Mouse (Mus musculus): Measurements from ENCODE around the gene Zscan21. TPM values are rescaled to one million over a fixed set of nuclear protein-coding genes. Genes with fewer than 3 reads are reported as not detected.

The Zscan21 gene
- 14.6 and 16.8 TPM in 2 replicates for polyA plus RNA-seq (2015; fragmentation: Nextera tagmentation; extraction: Ambion mirVana)

DNA sequence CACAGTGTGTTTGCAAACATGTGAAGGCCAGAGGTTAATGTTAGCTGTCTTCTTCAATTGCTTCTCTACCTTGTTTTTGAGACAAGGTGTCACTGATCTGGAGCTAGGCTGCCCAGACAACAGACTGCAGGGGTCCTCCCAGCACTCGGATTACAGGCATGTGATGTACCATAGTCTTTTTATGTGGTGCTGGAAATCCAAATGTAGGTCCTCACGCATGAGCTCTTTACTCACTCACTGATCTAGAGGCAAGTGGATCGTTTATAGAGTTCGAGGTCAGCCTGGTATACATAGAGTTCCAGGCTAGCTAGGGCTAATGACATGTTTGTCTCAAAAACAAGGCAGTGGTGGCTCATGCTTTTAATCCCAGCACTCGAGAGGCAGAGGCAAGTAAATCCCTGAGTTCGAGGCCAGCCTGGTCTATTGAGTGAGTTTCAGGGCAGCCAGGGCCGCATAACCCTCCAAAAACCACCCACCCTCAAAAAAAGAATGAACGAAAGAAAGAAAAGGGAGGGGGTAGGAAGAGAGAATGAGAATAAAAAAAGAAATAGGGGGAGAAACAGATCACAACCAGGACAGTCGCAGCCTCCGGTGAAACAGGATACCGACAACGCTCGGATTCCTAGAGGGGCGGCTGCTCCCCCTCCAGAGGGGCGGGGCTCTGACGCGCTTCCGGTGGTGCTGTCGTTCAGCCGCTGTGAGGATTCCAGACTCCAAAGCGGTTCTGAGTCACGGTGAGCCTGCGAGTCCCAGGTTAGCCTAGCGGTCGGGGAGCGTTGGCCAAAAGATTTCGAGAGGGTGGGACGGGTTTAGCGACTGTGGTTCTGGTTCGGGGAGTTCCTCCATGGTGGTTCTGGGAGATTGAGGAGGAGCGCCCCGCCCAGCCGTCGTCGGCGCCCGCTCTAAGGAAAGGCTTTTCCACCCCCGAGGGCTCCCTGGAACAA lies at the start of gene Zscan21:
TSS of gene Zscan21 (plus strand) at position 649 of the 944 bp plus-strand sequence.
- H3K27me3 ChIP-seq = no peaks in the 10 kb centered on the region
- peaks cover 14% of the 10 kb centered on the region for H3K36me3 ChIP-seq (replicated peaks)
- peaks cover 33% of the 10 kb centered on the region for H3K4me1 ChIP-seq (replicated peaks)
- H3K4me2 ChIP-seq = peak within 1 kb of the TSS; percentile 75
- peak within 1 kb of the TSS; percentile 85 for H3K4me3 ChIP-seq (replicated peaks)
- peak within 1 kb of the TSS; percentile 95 for H3K27ac ChIP-seq (replicated peaks)
- no peaks in the 10 kb centered on the region for H3K9me3 ChIP-seq (replicated peaks)
- ATAC-seq (ENCODE audit: insufficient read depth) = peak; percentile 95
- peak within 1 kb of the TSS; percentile 73 for H3K9ac ChIP-seq
- 7% methylated on average over 38 of the region's 38 CpGs for WGBS (ENCODE audit: insufficient replicate concordance)

DNA sequence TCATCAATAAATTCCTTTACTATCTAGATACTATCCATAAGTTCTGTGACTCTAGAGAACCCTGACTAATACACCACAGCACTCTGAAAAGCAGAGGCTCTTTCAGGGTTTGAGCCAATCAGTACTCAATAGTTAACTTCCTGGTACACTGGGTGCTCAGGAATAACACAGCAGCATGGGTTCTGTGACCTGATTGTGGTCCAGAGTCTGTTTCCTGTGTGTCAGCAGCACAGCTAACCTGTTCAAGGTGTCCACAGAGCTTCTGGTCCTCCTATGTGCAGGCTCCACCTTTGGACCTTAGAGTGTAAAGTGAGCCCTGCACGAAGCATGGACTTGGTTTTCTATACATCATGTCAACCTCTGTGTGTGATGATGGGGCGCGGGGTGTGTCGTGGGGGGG lies 42.9 kb upstream of the Zscan21 start:
- Histone ChIP-seq H3K27me3 (no peaks in the 10 kb centered on the region), H3K4me3 (replicated peaks) (no peak overlapping the region), H3K9me3 (replicated peaks) (no peaks in the 10 kb centered on the region), H3K4me2 (no peak overlapping the region), H3K9ac (no peak overlapping the region), H3K4me1 (replicated peaks) (no peaks in the 10 kb centered on the region), H3K27ac (replicated peaks) (no peak overlapping the region), H3K36me3 (replicated peaks) (no peaks in the 10 kb centered on the region)
- no peak for ATAC-seq (ENCODE audit: insufficient read depth)
- 70% methylated on average over 4 of the region's 4 CpGs for WGBS (ENCODE audit: insufficient replicate concordance)

GRCm38 (mm10) chr5:138075684-138076083 lies 41.0 kb upstream of the Zscan21 start:
- Histone ChIP-seq H3K9me3 (replicated peaks) (no peaks in the 10 kb centered on the region), H3K9ac (no peak overlapping the region), H3K4me1 (replicated peaks) (no peaks in the 10 kb centered on the region), H3K4me2 (no peak overlapping the region), H3K36me3 (replicated peaks) (no peaks in the 10 kb centered on the region), H3K27ac (replicated peaks) (no peak overlapping the region), H3K4me3 (replicated peaks) (no peak overlapping the region), H3K27me3 (no peaks in the 10 kb centered on the region)
- 50% methylated on average over 3 of the region's 3 CpGs for WGBS (ENCODE audit: insufficient replicate concordance)
- ATAC-seq (ENCODE audit: insufficient read depth) = no peak

DNA sequence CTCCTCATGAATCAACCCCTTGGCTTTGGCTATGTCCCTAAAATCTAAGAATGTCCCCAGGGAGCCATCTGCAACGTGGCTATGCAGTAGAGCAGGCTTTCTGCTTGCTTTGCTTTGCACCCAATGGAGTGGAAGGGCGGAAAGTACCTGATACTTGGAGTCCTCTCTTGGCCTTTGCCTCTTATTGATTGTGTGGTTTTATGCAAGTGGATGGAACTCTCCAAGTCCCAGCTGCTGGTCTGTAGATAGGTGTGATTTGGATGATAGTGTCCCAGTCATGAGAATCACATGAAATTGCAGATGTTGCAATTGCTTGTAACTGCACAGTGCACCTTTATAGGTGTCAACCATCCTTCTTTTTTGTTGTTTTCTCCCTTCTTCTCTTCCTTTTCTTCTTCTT lies 40.6 kb upstream of the Zscan21 start:
- H3K9me3 ChIP-seq (replicated peaks) = no peaks in the 10 kb centered on the region
- H3K36me3 ChIP-seq (replicated peaks) = no peaks in the 10 kb centered on the region
- no peaks in the 10 kb centered on the region for H3K4me1 ChIP-seq (replicated peaks)
- H3K4me2 ChIP-seq = no peak overlapping the region
- WGBS (ENCODE audit: insufficient replicate concordance) = 35% methylated on average over 2 of the region's 2 CpGs
- H3K4me3 ChIP-seq (replicated peaks) = no peak overlapping the region
- H3K9ac ChIP-seq = no peak overlapping the region
- no peak overlapping the region for H3K27ac ChIP-seq (replicated peaks)
- no peak for ATAC-seq (ENCODE audit: insufficient read depth)
- H3K27me3 ChIP-seq = no peaks in the 10 kb centered on the region

DNA sequence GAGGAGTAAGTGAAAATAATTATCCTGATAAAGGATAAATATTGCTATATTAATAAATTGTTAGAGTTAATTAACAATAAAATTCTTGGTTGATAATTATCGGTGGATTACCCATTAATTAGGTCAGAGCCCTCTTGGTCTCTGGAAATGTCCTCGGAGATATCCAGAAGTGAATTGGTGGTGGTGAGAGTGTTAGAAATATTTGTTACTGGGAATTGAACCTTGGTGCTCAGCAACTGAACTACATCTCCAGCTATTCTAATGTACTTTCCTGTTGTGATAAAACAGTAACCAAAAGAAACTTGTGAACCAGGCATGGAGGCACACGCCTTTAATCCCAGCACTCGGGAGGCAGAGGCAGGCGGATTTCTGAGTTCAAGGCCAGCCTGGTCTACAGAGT lies 36.2 kb upstream of the Zscan21 start:
- H3K9me3 ChIP-seq (replicated peaks) = no peaks in the 10 kb centered on the region
- H3K4me1 ChIP-seq (replicated peaks) = peaks cover 13% of the 10 kb centered on the region
- H3K4me3 ChIP-seq (replicated peaks) = no peak overlapping the region
- no peak for ATAC-seq (ENCODE audit: insufficient read depth)
- no peak overlapping the region for H3K27ac ChIP-seq (replicated peaks)
- H3K9ac ChIP-seq = no peak overlapping the region
- H3K4me2 ChIP-seq = no peak overlapping the region
- no peaks in the 10 kb centered on the region for H3K36me3 ChIP-seq (replicated peaks)
- 72% methylated on average over 5 of the region's 5 CpGs for WGBS (ENCODE audit: insufficient replicate concordance)
- no peaks in the 10 kb centered on the region for H3K27me3 ChIP-seq

- ATAC-seq (ENCODE audit: insufficient read depth) = no peak
- Histone ChIP-seq H3K4me2 (no peak overlapping the region), H3K4me1 (replicated peaks) (peaks cover 20% of the 10 kb centered on the region), H3K4me3 (replicated peaks) (no peak overlapping the region), H3K36me3 (replicated peaks) (no peaks in the 10 kb centered on the region), H3K9ac (no peak overlapping the region), H3K27ac (replicated peaks) (no peak overlapping the region), H3K9me3 (replicated peaks) (no peaks in the 10 kb centered on the region), H3K27me3 (no peaks in the 10 kb centered on the region)
- WGBS (ENCODE audit: insufficient replicate concordance) = 75% methylated on average over 9 of the region's 9 CpGs
Observed at GRCm38 (mm10) chr5:138081446-138081845, 35.3 kb upstream of the Zscan21 start.

DNA sequence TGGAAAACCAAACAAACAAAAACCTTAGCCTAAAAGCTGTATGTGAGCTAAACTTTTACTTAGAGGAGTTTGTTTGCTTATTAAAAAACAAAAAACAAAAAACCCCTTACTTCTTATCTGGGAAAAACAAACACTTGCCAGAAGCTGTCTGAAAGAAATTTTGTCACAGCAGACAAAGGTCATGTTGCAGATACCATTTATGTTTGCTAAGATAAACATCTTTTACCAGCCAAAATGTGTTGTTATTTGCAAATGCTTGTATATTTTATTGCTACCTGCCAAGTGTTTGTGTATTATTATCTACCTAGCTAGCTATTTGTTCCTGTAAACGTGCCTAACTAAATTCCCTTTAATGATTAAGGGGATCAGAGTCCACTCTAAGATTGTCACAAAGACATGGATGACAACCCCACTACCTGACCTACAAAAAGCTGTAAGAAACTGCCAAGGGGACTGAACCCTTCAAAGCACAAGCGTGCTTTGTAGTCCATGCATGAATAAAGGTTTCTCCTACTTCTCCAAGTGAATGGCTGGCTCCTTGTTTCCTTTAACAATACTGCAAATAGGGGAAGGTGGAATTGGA lies 33.3 kb upstream of the Zscan21 start:
- 57% methylated on average over 2 of the region's 2 CpGs for WGBS (ENCODE audit: insufficient replicate concordance)
- peaks cover 13% of the 10 kb centered on the region; the same call in 1 of the 2 replicates for H3K36me3 ChIP-seq (replicated peaks)
- H3K4me1 ChIP-seq (replicated peaks) = peaks cover 40% of the 10 kb centered on the region
- H3K9me3 ChIP-seq (replicated peaks) = no peaks in the 10 kb centered on the region
- peak overlapping the region; percentile 87 for H3K27ac ChIP-seq (replicated peaks)
- ATAC-seq (ENCODE audit: insufficient read depth) = no peak
- no peak overlapping the region for H3K9ac ChIP-seq
- no peak overlapping the region for H3K4me2 ChIP-seq
- H3K4me3 ChIP-seq (replicated peaks) = no peak overlapping the region
- H3K27me3 ChIP-seq = no peaks in the 10 kb centered on the region

DNA sequence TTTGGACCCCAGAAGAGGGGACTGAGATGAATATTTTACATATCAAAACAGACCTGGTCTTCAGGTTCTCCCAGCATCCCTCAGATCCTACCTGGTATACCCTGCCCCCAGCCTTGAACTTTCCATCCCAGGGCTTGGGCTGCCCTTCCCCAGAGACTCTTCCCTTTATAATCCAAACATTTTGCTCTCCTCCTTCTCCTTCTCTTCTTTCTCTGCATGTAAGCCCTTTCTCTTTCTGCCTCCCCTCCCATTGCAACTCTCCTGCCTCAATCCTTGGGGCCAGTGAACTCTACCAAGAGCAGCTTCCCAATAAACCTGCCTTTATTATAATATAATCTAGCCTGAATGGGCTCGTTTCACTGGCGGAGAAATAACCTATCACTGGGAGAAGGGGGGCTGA lies 32.8 kb upstream of the Zscan21 start:
- no peak for ATAC-seq (ENCODE audit: insufficient read depth)
- 77% methylated on average over 2 of the region's 2 CpGs for WGBS (ENCODE audit: insufficient replicate concordance)
- H3K9me3 ChIP-seq (replicated peaks) = no peaks in the 10 kb centered on the region
- H3K27ac ChIP-seq (replicated peaks) = peak overlapping the region; percentile 87
- no peak overlapping the region for H3K4me3 ChIP-seq (replicated peaks)
- no peaks in the 10 kb centered on the region for H3K27me3 ChIP-seq
- H3K9ac ChIP-seq = no peak overlapping the region
- peaks cover 13% of the 10 kb centered on the region; the same call in 1 of the 2 replicates for H3K36me3 ChIP-seq (replicated peaks)
- no peak overlapping the region; the same call in 1 of the 2 replicates for H3K4me2 ChIP-seq
- H3K4me1 ChIP-seq (replicated peaks) = peaks cover 45% of the 10 kb centered on the region

- H3K27ac ChIP-seq (replicated peaks) = peak overlapping the region; percentile 87
- 13% methylated on average over 2 of the region's 2 CpGs for WGBS (ENCODE audit: insufficient replicate concordance)
- H3K27me3 ChIP-seq = no peaks in the 10 kb centered on the region
- H3K9ac ChIP-seq = peak overlapping the region; percentile 98
- ATAC-seq (ENCODE audit: insufficient read depth) = peak; percentile 62
- H3K9me3 ChIP-seq (replicated peaks) = no peaks in the 10 kb centered on the region
- H3K4me1 ChIP-seq (replicated peaks) = peaks cover 50% of the 10 kb centered on the region
- peak overlapping the region; percentile 67 for H3K4me2 ChIP-seq
- peak overlapping the region; percentile 99 for H3K4me3 ChIP-seq (replicated peaks)
- peaks cover 13% of the 10 kb centered on the region; the same call in 1 of the 2 replicates for H3K36me3 ChIP-seq (replicated peaks)
Observed at GRCm38 (mm10) chr5:138084507-138084906, 32.2 kb upstream of the Zscan21 start.

DNA sequence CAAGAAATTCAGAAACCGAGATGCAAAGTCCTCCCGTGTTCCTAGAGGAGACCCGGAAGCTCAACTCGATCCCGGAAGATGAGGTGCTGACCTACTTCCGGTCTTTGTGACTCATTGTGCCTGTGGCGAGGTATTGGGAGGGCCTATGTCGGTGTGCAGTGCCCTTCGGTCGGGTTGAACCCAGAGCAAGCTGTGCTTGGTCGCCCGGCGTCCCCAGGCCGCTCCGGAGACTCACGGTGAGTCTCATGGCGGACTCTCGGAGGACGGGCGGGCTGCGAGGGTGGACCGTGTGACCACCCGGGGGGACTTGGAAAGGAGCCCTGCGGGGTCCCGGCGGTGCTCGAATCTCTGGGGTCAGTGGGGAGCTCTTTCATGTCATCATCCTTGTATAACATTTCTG lies 31.7 kb upstream of the Zscan21 start, which contains the start of gene Zkscan1:
TSS of gene Zkscan1 (plus strand) at position 89 of the 400 bp plus-strand sequence.
- Histone ChIP-seq H3K4me3 (replicated peaks) (peak within 1 kb of the TSS; percentile 99), H3K27me3 (no peaks in the 10 kb centered on the region), H3K36me3 (replicated peaks) (peaks cover 13% of the 10 kb centered on the region; the same call in 1 of the 2 replicates), H3K9me3 (replicated peaks) (no peaks in the 10 kb centered on the region), H3K4me2 (peak within 1 kb of the TSS; percentile 67), H3K9ac (peak within 1 kb of the TSS; percentile 98), H3K4me1 (replicated peaks) (peaks cover 54% of the 10 kb centered on the region), H3K27ac (replicated peaks) (peak within 1 kb of the TSS; percentile 87)
- under 1% methylated on average over 27 of the region's 27 CpGs for WGBS (ENCODE audit: insufficient replicate concordance)
- ATAC-seq (ENCODE audit: insufficient read depth) = peak; percentile 83

GRCm38 (mm10) chr5:138085421-138085911 lies 31.2 kb upstream of the Zscan21 start:
- Histone ChIP-seq H3K27me3 (no peaks in the 10 kb centered on the region), H3K27ac (replicated peaks) (peak overlapping the region; percentile 87), H3K4me3 (replicated peaks) (peak overlapping the region; percentile 99), H3K9ac (peak overlapping the region; percentile 98), H3K36me3 (replicated peaks) (peaks cover 13% of the 10 kb centered on the region; the same call in 1 of the 2 replicates), H3K4me1 (replicated peaks) (peaks cover 58% of the 10 kb centered on the region), H3K4me2 (peak overlapping the region; percentile 67), H3K9me3 (replicated peaks) (no peaks in the 10 kb centered on the region)
- under 1% methylated on average over 18 of the region's 18 CpGs for WGBS (ENCODE audit: insufficient replicate concordance)
- peak; percentile 24 for ATAC-seq (ENCODE audit: insufficient read depth)

Data from liver, embryonic 15.5 days (tissue).